Mouse (Mus musculus) small intestine, adult 2 months (tissue): Measurements from ENCODE around the gene 1110002E22Rik. TPM values are rescaled to one million over a fixed set of nuclear protein-coding genes. Genes with fewer than 3 reads are reported as not detected.

Source experiments
- H3K27ac ChIP-seq: fragments of 200-500 bp; 2 replicates; pipeline ENCODE4 v1.5.1; 2012; ENCODE audit warnings: low read depth, low read length, control low read depth, inconsistent platforms; ENCODE audit not compliant: insufficient read depth
- H3K27me3 ChIP-seq: fragments of 200-500 bp; 2 replicates; pipeline ENCODE4 v1.6.1; 2012; ENCODE audit warnings: mild to moderate bottlenecking, moderate library complexity, low read length, inconsistent platforms; ENCODE audit not compliant: control insufficient read depth, insufficient read depth
- H3K36me3 ChIP-seq: fragments of 200-500 bp; 2 replicates; pipeline ENCODE4 v1.6.1; 2012; ENCODE audit warnings: mild to moderate bottlenecking, low read length, control low read depth, inconsistent platforms; ENCODE audit not compliant: control insufficient read depth, insufficient read depth
- H3K4me1 ChIP-seq: fragments of 200-500 bp; 2 replicates; pipeline ENCODE4 v1.6.1; 2012; ENCODE audit warnings: low read length, inconsistent platforms, mixed read lengths; ENCODE audit not compliant: control insufficient read depth, insufficient read depth, insufficient read length
- H3K4me3 ChIP-seq: fragments of 200-500 bp; 2 replicates; pipeline ENCODE4 v1.5.1; 2012; ENCODE audit warnings: low read depth, mild to moderate bottlenecking, control low read depth, inconsistent platforms, low read length, moderate library complexity
- CTCF ChIP-seq: fragments of 200-500 bp; IDR thresholded peaks from 2 replicates; pipeline ENCODE4 v1.5.1; 2012; ENCODE audit warnings: low read depth, mild to moderate bottlenecking, control low read depth, inconsistent platforms, low read length, moderate library complexity, mixed read lengths; ENCODE audit not compliant: insufficient replicate concordance, insufficient read length; ENCODE audit errors: extremely low read depth
- POLR2A ChIP-seq: fragments of 200-500 bp; IDR thresholded peaks from 2 replicates; pipeline ENCODE4 v1.6.1; 2012; ENCODE audit warnings: low read depth, mild to moderate bottlenecking, control low read depth, inconsistent platforms, low read length, moderate library complexity
- WGBS: fragments of 180-500 bp; shearing (Covaris S2); methylation state at CpG from one replicate; pipeline ENCODE4 v1.1.7; 2018; 5-methylcytosine and 5-hydroxymethylcytosine counted together
- polyA plus RNA-seq: library from polyadenylated mRNA; depleted of rRNA; stranded (reverse); fragments of >200 nt; gene quantifications from 2 replicates; pipeline ENCODE4 v1.2.3, GENCODE M21; 2012; rRNA removed

The 1110002E22Rik gene
- polyA plus RNA-seq, 1 experiment, result 0.04 TPM

- peak overlapping the region; percentile 67; the same call in 1 of the 2 replicates for H3K27ac ChIP-seq
- peaks cover 73% of the 10 kb centered on the region for H3K36me3 ChIP-seq
- no peak for TF ChIP-seq CTCF
- TF ChIP-seq POLR2A, result no peak
- no peak overlapping the region for H3K4me3 ChIP-seq
- H3K4me1 ChIP-seq, result peaks cover 23% of the 10 kb centered on the region
- no peaks in the 10 kb centered on the region for H3K27me3 ChIP-seq
- 92% methylated on average over 16 of the region's 16 CpGs for WGBS
Observed at GRCm38 (mm10) chr3:138119444-138120105, 54.7 kb downstream of the 1110002E22Rik start.

- WGBS, result 40% methylated on average over 2 of the region's 2 CpGs
- H3K4me3 ChIP-seq, result no peak overlapping the region
- peak overlapping the region; percentile 78; the same call in 1 of the 2 replicates for H3K27ac ChIP-seq
- no peaks in the 10 kb centered on the region for H3K27me3 ChIP-seq
- TF ChIP-seq CTCF (no peak), POLR2A (no peak)
- H3K36me3 ChIP-seq, result peaks cover 69% of the 10 kb centered on the region
- H3K4me1 ChIP-seq, result peaks cover 27% of the 10 kb centered on the region
Observed at GRCm38 (mm10) chr3:138121461-138121860, 56.6 kb downstream of the 1110002E22Rik start.

GRCm38 (mm10) chr3:138123842-138124241 is 59.0 kb downstream of the 1110002E22Rik start:
- 76% methylated on average over 10 of the region's 10 CpGs for WGBS
- Histone ChIP-seq H3K27ac (no peak overlapping the region; the same call in 1 of the 2 replicates), H3K36me3 (peaks cover 65% of the 10 kb centered on the region), H3K4me1 (peaks cover 25% of the 10 kb centered on the region), H3K4me3 (0 out of 2 replicates have a peak overlapping the region, but pooled peaks have one; percentile 5), H3K27me3 (no peaks in the 10 kb centered on the region)
- no peak for TF ChIP-seq POLR2A
- TF ChIP-seq CTCF, result no peak

GRCm38 (mm10) chr3:138129110-138129509 is 64.3 kb downstream of the 1110002E22Rik start:
- Histone ChIP-seq H3K27ac (peak overlapping the region; percentile 82), H3K4me1 (peaks cover 14% of the 10 kb centered on the region; the same call in 1 of the 2 replicates), H3K27me3 (no peaks in the 10 kb centered on the region), H3K4me3 (peak overlapping the region; percentile 78), H3K36me3 (peaks cover 30% of the 10 kb centered on the region)
- TF ChIP-seq POLR2A (no peak), CTCF (no peak)
- 50% methylated on average over 6 of the region's 6 CpGs for WGBS

- peak overlapping the region; percentile 95 for H3K27ac ChIP-seq
- TF ChIP-seq POLR2A, result no peak
- TF ChIP-seq CTCF, result no peak
- peaks cover 16% of the 10 kb centered on the region; the same call in 1 of the 2 replicates for H3K36me3 ChIP-seq
- H3K4me1 ChIP-seq, result peaks cover 11% of the 10 kb centered on the region; the same call in 1 of the 2 replicates
- 34% methylated on average over 1 of the region's 1 CpGs for WGBS
- no peaks in the 10 kb centered on the region for H3K27me3 ChIP-seq
- H3K4me3 ChIP-seq, result peak overlapping the region; percentile 55; the same call in 1 of the 2 replicates
Observed at GRCm38 (mm10) chr3:138130692-138131091, 65.8 kb downstream of the 1110002E22Rik start.

Other genes with a start within 250 kb of the 1110002E22Rik start
- 329 and 401 TPM in 2 replicates for gene H2afz, start 200.6 kb upstream of the 1110002E22Rik start, polyA plus RNA-seq
- gene Dnajb14, start 197.4 kb upstream of the 1110002E22Rik start, polyA plus RNA-seq, result 1.1 and 2.0 TPM in 2 replicates
- gene Lamtor3, start 146.5 kb upstream of the 1110002E22Rik start, polyA plus RNA-seq, result 7.3 and 9.4 TPM in 2 replicates
- 2.9 and 8.8 TPM in 2 replicates for gene Dapp1, start 83.5 kb upstream of the 1110002E22Rik start, polyA plus RNA-seq
- gene Gm5105, start 2.3 kb downstream of the 1110002E22Rik start, polyA plus RNA-seq, result 0.10 and 0.19 TPM in 2 replicates
- gene Trmt10a, start 78.4 kb downstream of the 1110002E22Rik start, polyA plus RNA-seq, result 0.14 and 0.24 TPM in 2 replicates
- gene Mttp, start 79.9 kb downstream of the 1110002E22Rik start, polyA plus RNA-seq, result 60.5 and 108 TPM in 2 replicates
- gene 4930579F01Rik, start 128.8 kb downstream of the 1110002E22Rik start, polyA plus RNA-seq, result not detected in 2 replicates
- gene Adh7, start 152.7 kb downstream of the 1110002E22Rik start, polyA plus RNA-seq, result 0.08 and 1.0 TPM in 2 replicates
- 137 and 221 TPM in 2 replicates for gene Adh1, start 195.9 kb downstream of the 1110002E22Rik start, polyA plus RNA-seq
- gene Adh6a, start 248.2 kb downstream of the 1110002E22Rik start, polyA plus RNA-seq, result 76.3 and 89.5 TPM in 2 replicates